Comparison of ENCODE assay signal across 8 mouse cellular contexts in genomic region chr11:104272352-104272751, GRCm38 (mm10). TPM values are rescaled to one million over a fixed set of nuclear protein-coding genes. Genes with fewer than 3 reads are reported as not detected.
DNase-seq lines count a peak whose midpoint lies in the region; ATAC-seq and TF ChIP-seq lines count a peak whose summit lies in the region.
"Had no signal": no experiment of that assay in that cellular context is flagged by ENCODE, and none has a peak within 500 bp of the region (broad histone marks: within the 10 kb centered on the region; RNA-seq: fewer than 3 reads in every experiment).

No protein-coding gene starts in this region.

- no peak; the same call in 1 of the 2 replicates for ATAC-seq in midbrain, embryonic 16.5 days
- no peak for ATAC-seq in midbrain, embryonic 11.5 days (ENCODE audit: low FRiP score)
- ATAC-seq in heart, postnatal 0 days (ENCODE audit: insufficient read depth, low read depth), result peak; percentile 85
- ATAC-seq in megakaryocyte, adult 5-6 weeks (ENCODE audit: poor library complexity, severe bottlenecking), result no peak

- 0 out of 2 replicates have a peak, but pooled peaks have one; percentile 40 for TF ChIP-seq EP300 in heart, postnatal 0 days (IDR thresholded peaks at IDR 0.05; ENCODE audit: low read depth)

- H3K9ac ChIP-seq in midbrain, embryonic 16.5 days (ENCODE audit: low read depth, low read length), result no peak overlapping the region
- no peak overlapping the region for H3K9ac ChIP-seq in midbrain, embryonic 11.5 days (ENCODE audit: low read length)
- no peak overlapping the region for H3K9ac ChIP-seq in heart, postnatal 0 days (replicated peaks; ENCODE audit: low read depth, low read length)

- H3K4me3 ChIP-seq in midbrain, embryonic 16.5 days (ENCODE audit: low read depth, low read length), result no peak overlapping the region
- H3K4me3 ChIP-seq in midbrain, embryonic 11.5 days (ENCODE audit: low read depth, low read length), result no peak overlapping the region
- H3K4me3 ChIP-seq in heart, postnatal 0 days (ENCODE audit: low read depth, low read length), result no peak overlapping the region

- peaks cover 11% of the 10 kb centered on the region for H3K4me1 ChIP-seq in midbrain, embryonic 16.5 days (ENCODE audit: control insufficient read depth, insufficient read depth, low read length)
- H3K4me1 ChIP-seq in midbrain, embryonic 11.5 days (ENCODE audit: control insufficient read depth, insufficient read depth, low read length), result no peaks in the 10 kb centered on the region
- H3K4me1 ChIP-seq in heart, postnatal 0 days (ENCODE audit: control insufficient read depth, insufficient read depth), result peaks cover 4% of the 10 kb centered on the region; the same call in 1 of the 2 replicates

- no peak for TF ChIP-seq CTCF in heart, postnatal 0 days (IDR thresholded peaks at IDR 0.05; ENCODE audit: low read depth)

- H3K27me3 ChIP-seq in midbrain, embryonic 16.5 days (ENCODE audit: control insufficient read depth, insufficient read depth, low read depth, low read length), result no peaks in the 10 kb centered on the region
- H3K27me3 ChIP-seq in midbrain, embryonic 11.5 days (ENCODE audit: control insufficient read depth, insufficient read depth, low read length), result no peaks in the 10 kb centered on the region
- no peaks in the 10 kb centered on the region for H3K27me3 ChIP-seq in heart, postnatal 0 days (ENCODE audit: control insufficient read depth, insufficient read depth, low read length)

- H3K9me3 ChIP-seq in midbrain, embryonic 16.5 days (replicated peaks; ENCODE audit: control insufficient read depth, low read length, poor library complexity, severe bottlenecking), result no peaks in the 10 kb centered on the region
- no peaks in the 10 kb centered on the region for H3K9me3 ChIP-seq in midbrain, embryonic 11.5 days (ENCODE audit: control insufficient read depth, low read length)
- H3K9me3 ChIP-seq in heart, postnatal 0 days (replicated peaks; ENCODE audit: control insufficient read depth, low read length), result no peaks in the 10 kb centered on the region

- 47% methylated on average over 8 of the region's 8 CpGs for WGBS in midbrain, embryonic 16.5 days
- 82% methylated on average over 8 of the region's 8 CpGs for WGBS in midbrain, embryonic 11.5 days
- 45% methylated on average over 8 of the region's 8 CpGs for WGBS in heart, postnatal 0 days

- no peak overlapping the region for H3K4me2 ChIP-seq in midbrain, embryonic 16.5 days (ENCODE audit: low read length)
- no peak overlapping the region for H3K4me2 ChIP-seq in midbrain, embryonic 11.5 days
- no peak overlapping the region for H3K4me2 ChIP-seq in heart, postnatal 0 days (ENCODE audit: low read depth, low read length)

- H3K36me3 ChIP-seq in midbrain, embryonic 16.5 days (ENCODE audit: control insufficient read depth, insufficient read depth, low read length), result no peaks in the 10 kb centered on the region
- no peaks in the 10 kb centered on the region for H3K36me3 ChIP-seq in midbrain, embryonic 11.5 days (ENCODE audit: control insufficient read depth, insufficient read depth, low read length)
- H3K36me3 ChIP-seq in heart, postnatal 0 days (replicated peaks; ENCODE audit: control insufficient read depth, insufficient read depth, low read length), result no peaks in the 10 kb centered on the region

- no peak for DNase-seq in midbrain, embryonic 11.5 days (ENCODE audit: low spot score, missing footprints)
- peak; percentile 96 for DNase-seq in cerebellum, adult 9-11 months
- DNase-seq in heart, postnatal 0 days (ENCODE audit: low spot score), result peak; percentile 37
- DNase-seq in left cerebral cortex, adult 8-10 months (ENCODE audit: low spot score in 2 of 2), result peak; percentile 65 to 86
- no peak for DNase-seq in yolk sac, embryonic 10.5 days (ENCODE audit: low spot score)

- H3K27ac ChIP-seq in midbrain, embryonic 16.5 days (ENCODE audit: low read length), result 0 out of 2 replicates have a peak overlapping the region, but pooled peaks have one; percentile 9
- H3K27ac ChIP-seq in midbrain, embryonic 11.5 days (ENCODE audit: low read depth, low read length), result no peak overlapping the region
- H3K27ac ChIP-seq in heart, postnatal 0 days (ENCODE audit: low read depth), result 0 out of 2 replicates have a peak overlapping the region, but pooled peaks have one; percentile 4
- H3K27ac ChIP-seq: macrophage had no signal

RNA-seq across cellular contexts. Expression of gene Mapt, which starts 41.2 kb away (rescaled TPM):
- polyA plus RNA-seq in midbrain, embryonic 16.5 days (2015; fragmentation: Nextera tagmentation; extraction: Ambion mirVana), result 1,213 and 1,264 TPM in 2 replicates
- polyA plus RNA-seq in midbrain, embryonic 11.5 days (2014; fragmentation: Nextera tagmentation; extraction: Ambion mirVana), result 70.9 and 71.6 TPM in 2 replicates
- 0.23 and 0.31 TPM in 2 replicates for total RNA-seq in heart, postnatal 0 days (2014; rRNA removed; ENCODE audit: low replicate concordance)
- polyA plus RNA-seq in heart, postnatal 0 days (2015; fragmentation: Nextera tagmentation; extraction: Ambion mirVana), result 0.34 and 0.63 TPM in 2 replicates
- 100 to 1,000 TPM; 361 to 377 (median 364) TPM for total RNA-seq in left cerebral cortex, adult 8-10 months (2022)
- 0.09 and 0.36 TPM in 2 replicates for total RNA-seq in megakaryocyte, adult 5-6 weeks (2015)
- total RNA-seq in megakaryocyte, adult 5-6 weeks (2017), result 0.48 and 1.5 TPM in 2 replicates
- polyA plus RNA-seq: macrophage had no signal

Comparison
In these comparisons a context has a peak if more than half of its experiments do, and no peak if none do; other contexts are left out.
1. DNase-seq: peak in cerebellum, adult 9-11 months (single experiment), heart, postnatal 0 days (single experiment) and left cerebral cortex, adult 8-10 months (2 of 2); none in midbrain, embryonic 11.5 days (single experiment) and yolk sac, embryonic 10.5 days (single experiment).
2. RNA of gene Mapt, which starts 41.2 kb away (total RNA-seq): 361 to 377 TPM in left cerebral cortex, adult 8-10 months; 0.09 to 1.5 TPM in megakaryocyte, adult 5-6 weeks and 0.23 to 0.31 TPM in heart, postnatal 0 days; every median in the first group is over 100 times any median in the second.